Mouse (Mus musculus) sigmoid colon, adult 10 weeks (tissue): ENCODE results near the gene Jph2. TPM values are rescaled to one million over a fixed set of nuclear protein-coding genes. Genes with fewer than 3 reads are reported as not detected.

Source experiments
- polyA plus RNA-seq: library from polyadenylated mRNA; stranded (reverse); fragments of 350-450 nt; fragmentation: Illumina TruSeq; extraction: RNeasy Lipid Tissue Mini Kit (QIAGEN cat#74804); gene quantifications from one replicate; pipeline ENCODE4 v1.2.3, GENCODE M21; 2014; ENCODE audit warnings: low read depth, low replicate concordance

The Jph2 gene
- polyA plus RNA-seq: 0.63 TPM

GRCm38 (mm10) chr2:163397905-163398304 lies at the start of gene Jph2:
TSS of gene Jph2 (minus strand) at chr2:163397993.

GRCm38 (mm10) chr2:163438246-163438618 lies 40.4 kb upstream of the Jph2 start, which contains the start of gene Gdap1l1:
TSS of gene Gdap1l1 (plus strand) at chr2:163438476.

GRCm38 (mm10) chr2:163424597-163424996 lies 26.8 kb upstream of the Jph2 start, which contains the start of gene Oser1:
TSS of gene Oser1 (minus strand) at chr2:163424697.

Other genes starting within 250 kb of the Jph2 start
- 2.0 TPM for gene Tox2, start 194.9 kb downstream of the Jph2 start, polyA plus RNA-seq
- gene Oser1, start 26.7 kb upstream of the Jph2 start, polyA plus RNA-seq: 77.9 TPM
- gene Gdap1l1, start 40.5 kb upstream of the Jph2 start, polyA plus RNA-seq: not detected
- gene Fitm2, start 74.6 kb upstream of the Jph2 start, polyA plus RNA-seq: 8.3 TPM
- not detected for gene R3hdml, start 94.3 kb upstream of the Jph2 start, polyA plus RNA-seq
- 152 TPM for gene Hnf4a, start 108.8 kb upstream of the Jph2 start, polyA plus RNA-seq
- gene Ttpal, start 204.3 kb upstream of the Jph2 start, polyA plus RNA-seq: 29.0 TPM
- 687 TPM for gene Serinc3, start 247.1 kb upstream of the Jph2 start, polyA plus RNA-seq